Mouse (Mus musculus) hindbrain, embryonic 13.5 days (tissue): ENCODE data around the gene Narfl. TPM values are rescaled to one million over a fixed set of nuclear protein-coding genes. Genes with fewer than 3 reads are reported as not detected.

ENCODE experiments used
- microRNA-seq: library from miRNA; unstranded; fragments of <30 nt; microRNA quantifications from one replicate; pipeline ENCODE4, GENCODE M21; 2016
- polyA plus RNA-seq: library from polyadenylated mRNA; unstranded; fragments of >200 nt; fragmentation: Nextera tagmentation; extraction: Ambion mirVana; gene quantifications from 2 replicates; pipeline ENCODE4 v1.2.1, GENCODE M21; 2015

Narfl gene
- polyA plus RNA-seq, 1 experiment from 2014 or later, result 27.8 TPM

Small RNA genes lying within 50 kb of the gene (microRNA-seq; reads per million reads assigned to microRNA genes)
- gene Gm25083, result not detected
- not detected for gene Mir3082
- not detected for gene Mir6966

Other genes with a start within 250 kb of the Narfl start
- gene Sox8, start 203.1 kb upstream of the Narfl start, polyA plus RNA-seq, result 11.1 and 11.8 TPM in 2 replicates
- 22.6 and 24.0 TPM in 2 replicates for gene Lmf1, start 194.7 kb upstream of the Narfl start, polyA plus RNA-seq
- gene Gng13, start 56.6 kb upstream of the Narfl start, polyA plus RNA-seq, result 1.6 TPM in 2 replicates
- 7.9 and 8.5 TPM in 2 replicates for gene Chtf18, start 46.4 kb upstream of the Narfl start, polyA plus RNA-seq
- gene Rpusd1, start 46.1 kb upstream of the Narfl start, polyA plus RNA-seq, result 23.4 and 24.2 TPM in 2 replicates
- not detected in 2 replicates for gene Mslnl, start 37.7 kb upstream of the Narfl start, polyA plus RNA-seq
- 0.34 TPM in 1 of 2 replicates, not detected in the other for gene Msln, start 19.4 kb upstream of the Narfl start, polyA plus RNA-seq
- gene Haghl, start 11.9 kb downstream of the Narfl start, polyA plus RNA-seq, result 125 and 138 TPM in 2 replicates
- gene Ccdc78, start 12.8 kb downstream of the Narfl start, polyA plus RNA-seq, result 0.16 and 0.36 TPM in 2 replicates
- 86.6 and 86.8 TPM in 2 replicates for gene Fam173a, start 19.1 kb downstream of the Narfl start, polyA plus RNA-seq
- gene AC134908.4, start 21.9 kb downstream of the Narfl start, polyA plus RNA-seq, result 0.60 TPM in 1 of 2 replicates, not detected in the other
- gene Metrn, start 23.4 kb downstream of the Narfl start, polyA plus RNA-seq, result 45.4 and 57.6 TPM in 2 replicates
- gene Fbxl16, start 35.3 kb downstream of the Narfl start, polyA plus RNA-seq, result 29.1 and 32.4 TPM in 2 replicates
- 26.6 and 30.7 TPM in 2 replicates for gene Wdr24, start 49.9 kb downstream of the Narfl start, polyA plus RNA-seq
- 62.9 and 64.2 TPM in 2 replicates for gene Jmjd8, start 55.1 kb downstream of the Narfl start, polyA plus RNA-seq
- gene Stub1, start 59.6 kb downstream of the Narfl start, polyA plus RNA-seq, result 325 and 337 TPM in 2 replicates
- gene Rhbdl1, start 63.5 kb downstream of the Narfl start, polyA plus RNA-seq, result 24.2 and 25.5 TPM in 2 replicates
- 8.1 and 8.5 TPM in 2 replicates for gene Gm20683, start 68.0 kb downstream of the Narfl start, polyA plus RNA-seq
- 14.5 and 15.9 TPM in 2 replicates for gene Rhot2, start 71.1 kb downstream of the Narfl start, polyA plus RNA-seq
- 19.4 and 19.8 TPM in 2 replicates for gene Wdr90, start 87.7 kb downstream of the Narfl start, polyA plus RNA-seq
- 11.4 and 11.7 TPM in 2 replicates for gene Mcrip2, start 95.0 kb downstream of the Narfl start, polyA plus RNA-seq
- gene Mettl26, start 101.3 kb downstream of the Narfl start, polyA plus RNA-seq, result 63.0 and 65.7 TPM in 2 replicates
- gene Wfikkn1, start 107.1 kb downstream of the Narfl start, polyA plus RNA-seq, result 0.45 and 0.63 TPM in 2 replicates
- 45.5 and 48.7 TPM in 2 replicates for gene Rab40c, start 146.0 kb downstream of the Narfl start, polyA plus RNA-seq
- 57.1 and 58.9 TPM in 2 replicates for gene Pigq, start 171.2 kb downstream of the Narfl start, polyA plus RNA-seq
- gene Nhlrc4, start 171.2 kb downstream of the Narfl start, polyA plus RNA-seq, result 0.09 TPM in 1 of 2 replicates, not detected in the other
- gene A930017K11Rik, start 178.8 kb downstream of the Narfl start, polyA plus RNA-seq, result 0.56 and 0.77 TPM in 2 replicates
- gene Capn15, start 212.0 kb downstream of the Narfl start, polyA plus RNA-seq, result 20.4 and 21.6 TPM in 2 replicates